Mouse (Mus musculus) liver, embryonic 15.5 days (tissue): ENCODE results near the gene Dirc2. TPM values are rescaled to one million over a fixed set of nuclear protein-coding genes. Genes with fewer than 3 reads are reported as not detected.

Source experiments
- ATAC-seq: fragments of 200-750 bp; cut with Nextera tagmentation; 2 replicates; pipeline ENCODE4 v1.8.0; 2017; ENCODE audit warnings: moderate number of reproducible peaks, mild to moderate bottlenecking, moderate library complexity; ENCODE audit not compliant: insufficient read depth
- H3K27ac ChIP-seq: fragments of 300-500 bp; sonication (generic); replicated peaks from 2 replicates; pipeline ENCODE4 v1.5.1; 2015; ENCODE audit warnings: mild to moderate bottlenecking, inconsistent platforms
- H3K27me3 ChIP-seq: fragments of 300-500 bp; sonication (generic); 2 replicates; pipeline ENCODE4 v1.6.1; 2015; ENCODE audit warnings: mild to moderate bottlenecking, inconsistent platforms
- H3K36me3 ChIP-seq: fragments of 300-500 bp; sonication (generic); replicated peaks from 2 replicates; pipeline ENCODE4 v1.6.1; 2015; ENCODE audit warnings: moderate library complexity, mild to moderate bottlenecking, inconsistent platforms
- H3K4me1 ChIP-seq: fragments of 300-500 bp; sonication (generic); replicated peaks from 2 replicates; pipeline ENCODE4 v1.6.1; 2015; ENCODE audit warnings: inconsistent platforms
- H3K4me2 ChIP-seq: fragments of 300-500 bp; sonication (generic); 2 replicates; pipeline ENCODE4 v1.6.1; 2015; ENCODE audit warnings: moderate library complexity, mild to moderate bottlenecking, inconsistent platforms
- H3K4me3 ChIP-seq: fragments of 300-500 bp; sonication (generic); replicated peaks from 2 replicates; pipeline ENCODE4 v1.5.1; 2015; ENCODE audit warnings: mild to moderate bottlenecking, inconsistent platforms
- H3K9ac ChIP-seq: fragments of 300-500 bp; sonication (generic); 2 replicates; pipeline ENCODE4 v1.6.1; 2015; ENCODE audit warnings: moderate library complexity, mild to moderate bottlenecking, inconsistent platforms
- H3K9me3 ChIP-seq: fragments of 300-500 bp; sonication (generic); replicated peaks from 2 replicates; pipeline ENCODE4 v1.6.1; 2016; ENCODE audit warnings: inconsistent platforms
- WGBS: fragments of 180-500 bp; shearing (Covaris S2); methylation state at CpG from one replicate; pipeline ENCODE4 v1.1.7; 2015; ENCODE audit warnings: mixed read lengths; ENCODE audit not compliant: insufficient replicate concordance; 5-methylcytosine and 5-hydroxymethylcytosine counted together
- polyA plus RNA-seq: library from polyadenylated mRNA; unstranded; fragments of >200 nt; fragmentation: Nextera tagmentation; extraction: Ambion mirVana; gene quantifications from 2 replicates; pipeline ENCODE4 v1.2.1, GENCODE M21; 2015

Dirc2 gene
- polyA plus RNA-seq, 1 experiment from 2014 or later: 5.0 TPM

DNA sequence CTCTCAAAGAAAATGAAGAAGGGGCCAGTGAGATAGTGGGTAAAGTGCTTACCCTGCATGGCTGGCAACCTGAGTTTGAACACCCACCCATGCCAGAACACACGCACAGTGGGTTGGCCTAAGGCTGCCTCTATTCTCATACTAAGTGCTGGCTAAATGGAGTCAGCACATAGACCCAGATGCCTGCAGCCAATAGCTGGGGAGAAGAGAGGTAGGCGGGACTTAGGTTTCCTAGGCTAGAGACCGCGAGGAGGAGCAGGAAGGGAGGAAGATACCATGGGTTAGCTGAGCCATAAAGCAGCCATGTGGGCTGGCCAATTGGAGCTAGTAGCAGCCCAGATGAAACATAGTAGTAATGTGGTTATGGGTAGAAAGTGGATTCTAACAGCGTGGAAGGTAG, 3.4 kb upstream of the Dirc2 start:
- Histone ChIP-seq H3K36me3 (peaks cover 9% of the 10 kb centered on the region), H3K9me3 (no peaks in the 10 kb centered on the region), H3K4me1 (peaks cover 49% of the 10 kb centered on the region), H3K4me2 (no peak overlapping the region; the same call in 1 of the 2 replicates), H3K4me3 (no peak overlapping the region), H3K9ac (peak overlapping the region; percentile 19; the same call in 1 of the 2 replicates), H3K27me3 (no peaks in the 10 kb centered on the region), H3K27ac (no peak overlapping the region)
- ATAC-seq: no peak
- WGBS: 64% methylated on average over 5 of the region's 5 CpGs

DNA sequence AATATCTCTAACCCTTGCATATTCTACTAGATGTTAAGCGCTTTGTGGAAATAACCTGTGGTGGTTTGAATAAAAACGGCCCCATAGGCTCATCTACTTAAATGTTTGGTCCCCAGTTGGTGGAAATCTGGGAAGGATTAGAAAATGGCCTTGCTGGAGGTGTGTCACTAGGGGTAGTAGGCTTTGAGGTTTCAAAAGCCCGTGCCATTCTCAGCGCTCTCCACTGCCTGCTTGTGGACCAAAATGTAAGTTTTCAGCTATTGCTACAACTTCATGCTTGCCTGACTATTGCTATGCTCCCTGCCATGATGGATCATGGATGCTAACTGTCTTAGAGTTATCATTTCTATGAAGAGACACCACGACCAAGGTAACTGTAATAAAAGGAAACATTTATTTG, 2.5 kb upstream of the Dirc2 start:
- H3K9ac ChIP-seq: 0 out of 2 replicates have a peak overlapping the region, but pooled peaks have one; percentile 97
- H3K36me3 ChIP-seq: peaks cover 9% of the 10 kb centered on the region
- no peaks in the 10 kb centered on the region for H3K9me3 ChIP-seq
- H3K4me3 ChIP-seq: peak overlapping the region; percentile 82
- peak overlapping the region; percentile 97 for H3K4me2 ChIP-seq
- 76% methylated on average over 5 of the region's 5 CpGs for WGBS
- no peaks in the 10 kb centered on the region for H3K27me3 ChIP-seq
- peaks cover 58% of the 10 kb centered on the region for H3K4me1 ChIP-seq
- peak overlapping the region; percentile 96; the same call in 1 of the 2 replicates for H3K27ac ChIP-seq
- no peak for ATAC-seq

DNA sequence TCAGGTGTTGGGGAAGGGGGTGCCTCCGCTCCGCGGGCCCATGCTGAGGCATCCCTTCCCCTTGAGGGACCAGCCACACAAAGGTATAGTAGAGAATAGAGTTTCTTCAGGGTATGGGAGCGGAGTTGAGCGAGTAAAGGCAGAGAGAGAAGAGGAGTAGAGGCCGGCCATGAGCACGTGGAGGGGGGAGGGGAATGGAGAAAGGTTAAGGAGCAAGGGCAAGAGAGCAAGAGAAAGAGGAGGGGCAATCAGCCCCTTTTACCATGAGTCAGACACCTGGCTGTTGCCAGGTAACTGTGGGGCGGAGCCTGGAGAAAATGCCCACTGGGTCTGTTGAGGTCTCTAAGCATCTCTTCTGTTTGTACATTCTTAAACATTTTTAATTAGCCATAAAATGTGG, 2.0 kb upstream of the Dirc2 start:
- H3K27ac ChIP-seq: peak overlapping the region; percentile 96; the same call in 1 of the 2 replicates

DNA sequence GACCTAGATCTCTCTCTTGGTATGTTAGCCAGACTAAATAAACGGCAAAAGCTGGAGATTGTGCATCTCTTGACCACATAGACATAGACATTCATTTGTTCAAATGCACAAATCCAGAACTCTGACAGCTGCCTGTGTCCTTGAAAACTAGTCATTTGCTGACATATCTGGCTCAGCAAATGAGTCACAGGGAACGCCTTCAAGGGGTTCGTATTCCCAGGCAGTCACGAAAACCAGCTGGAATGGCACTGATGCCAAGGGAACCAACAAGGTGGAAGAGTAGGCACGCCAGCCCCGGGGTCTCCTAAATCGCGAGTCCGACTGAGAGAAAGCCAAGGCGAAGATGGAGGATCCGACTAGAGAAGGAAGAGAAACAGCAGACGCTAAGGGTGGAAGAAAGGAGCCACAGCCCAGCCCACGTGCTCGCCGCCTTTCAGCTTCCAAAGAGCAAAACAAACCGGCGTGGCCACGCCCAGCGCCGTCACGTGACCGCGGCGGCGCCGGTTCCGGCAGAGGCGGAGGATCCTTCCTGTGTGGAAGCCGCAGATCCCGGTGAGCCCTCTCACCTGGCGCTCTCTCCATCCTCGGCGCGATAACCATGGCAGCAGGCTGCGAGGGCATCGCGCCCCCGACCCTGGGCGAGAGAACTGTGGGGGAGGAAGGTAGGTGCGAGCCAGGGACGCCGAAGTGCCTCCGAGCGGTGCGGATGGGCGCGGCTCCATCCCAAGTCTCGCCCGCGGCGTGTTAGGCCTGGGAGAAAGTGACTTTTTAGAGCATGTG, 912 bp upstream of the Dirc2 start, which contains the start of gene Hspbap1:
Gene Hspbap1 (plus strand): TSS at position 498 of the 780 bp plus-strand sequence.
- Histone ChIP-seq H3K4me1 (peaks cover 68% of the 10 kb centered on the region), H3K27ac (peak within 1 kb of the TSS; percentile 96), H3K4me3 (peak within 1 kb of the TSS; percentile 82), H3K4me2 (peak within 1 kb of the TSS; percentile 97), H3K27me3 (no peaks in the 10 kb centered on the region), H3K9ac (peak within 1 kb of the TSS; percentile 97), H3K36me3 (peaks cover 9% of the 10 kb centered on the region), H3K9me3 (no peaks in the 10 kb centered on the region)
- under 1% methylated on average over 51 of the region's 51 CpGs for WGBS
- peak; percentile 70 for ATAC-seq

More for the DNA sequence above, 2.0 kb upstream of the Dirc2 start:
- peak overlapping the region; percentile 97 for H3K9ac ChIP-seq
- no peaks in the 10 kb centered on the region for H3K27me3 ChIP-seq
- H3K4me1 ChIP-seq: peaks cover 61% of the 10 kb centered on the region
- no peaks in the 10 kb centered on the region for H3K9me3 ChIP-seq
- no peak for ATAC-seq
- H3K4me2 ChIP-seq: peak overlapping the region; percentile 97
- peak overlapping the region; percentile 82 for H3K4me3 ChIP-seq
- peaks cover 9% of the 10 kb centered on the region for H3K36me3 ChIP-seq
- WGBS: 37% methylated on average over 8 of the region's 8 CpGs

DNA sequence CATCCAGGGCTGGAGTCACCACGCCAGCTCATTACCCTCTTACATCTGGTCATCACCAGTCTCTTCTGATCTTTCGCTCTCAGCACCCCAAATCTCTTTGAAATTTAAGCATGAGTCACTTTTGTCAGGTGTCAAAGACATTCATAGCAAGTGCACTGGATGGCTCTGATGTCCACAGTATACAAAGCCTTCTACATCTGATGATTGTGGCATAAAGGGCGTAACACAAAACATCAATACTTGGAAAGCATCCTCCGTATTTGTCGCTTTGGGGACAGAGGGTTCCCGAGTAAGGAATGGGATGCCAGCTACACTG, 729 bp downstream of the Dirc2 start:
- peak overlapping the region; percentile 97 for H3K4me2 ChIP-seq
- H3K36me3 ChIP-seq: peaks cover 9% of the 10 kb centered on the region
- ATAC-seq: no peak
- peak overlapping the region; percentile 97 for H3K9ac ChIP-seq
- 27% methylated on average over 6 of the region's 6 CpGs for WGBS
- H3K4me3 ChIP-seq: peak overlapping the region; percentile 82
- peaks cover 83% of the 10 kb centered on the region for H3K4me1 ChIP-seq
- no peaks in the 10 kb centered on the region for H3K9me3 ChIP-seq
- H3K27ac ChIP-seq: peak overlapping the region; percentile 96
- H3K27me3 ChIP-seq: no peaks in the 10 kb centered on the region

DNA sequence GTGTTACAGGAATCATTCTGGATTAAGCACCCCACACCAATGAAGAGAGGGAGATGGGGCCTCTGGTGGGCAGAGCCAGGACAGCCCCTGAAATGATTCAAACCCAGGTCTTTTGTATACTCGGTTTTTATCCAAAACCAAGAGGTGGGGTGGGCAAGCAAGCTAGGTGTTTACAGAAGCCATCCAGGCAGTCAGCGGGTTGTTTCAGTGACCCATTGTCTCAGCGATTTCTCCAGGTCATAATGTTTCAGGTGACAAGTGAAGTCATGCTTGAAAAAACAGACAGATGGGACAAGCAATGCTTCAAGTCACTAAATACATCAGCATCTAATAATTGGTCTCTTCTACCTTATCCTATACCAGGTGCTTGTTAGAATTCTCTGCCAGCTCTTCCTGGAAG, 2.8 kb downstream of the Dirc2 start:
- Histone ChIP-seq H3K9me3 (no peaks in the 10 kb centered on the region), H3K36me3 (no peaks in the 10 kb centered on the region), H3K4me1 (peaks cover 86% of the 10 kb centered on the region), H3K27ac (0 out of 2 replicates have a peak overlapping the region, but pooled peaks have one; percentile 10), H3K4me2 (peak overlapping the region; percentile 97), H3K4me3 (no peak overlapping the region), H3K27me3 (no peaks in the 10 kb centered on the region), H3K9ac (no peak overlapping the region)
- 75% methylated on average over 3 of the region's 3 CpGs for WGBS
- ATAC-seq: no peak

DNA sequence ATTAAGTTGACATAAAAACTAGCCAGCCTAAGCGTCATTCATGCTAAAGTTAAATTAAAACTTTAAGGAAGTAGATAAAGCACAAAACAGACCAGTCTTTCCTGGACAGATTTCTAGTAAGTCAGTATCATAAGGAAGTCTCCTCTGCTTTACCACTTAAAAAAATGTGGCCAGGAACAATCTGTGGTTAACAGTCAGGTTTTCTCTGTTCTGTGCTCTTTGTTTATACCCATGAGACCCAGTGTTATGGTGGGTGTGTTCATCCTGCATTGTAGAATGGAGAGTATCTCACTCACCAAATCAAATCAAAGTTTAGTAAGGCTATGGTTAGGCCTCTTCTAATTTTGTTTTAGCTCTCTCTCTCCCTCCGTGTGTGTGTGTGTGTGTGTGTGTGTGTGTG, 3.7 kb downstream of the Dirc2 start:
- H3K4me2 ChIP-seq: peak overlapping the region; percentile 19; the same call in 1 of the 2 replicates
- H3K9ac ChIP-seq: no peak overlapping the region
- H3K4me3 ChIP-seq: no peak overlapping the region
- ATAC-seq: no peak
- WGBS: 29% methylated on average over 2 of the region's 2 CpGs
- no peaks in the 10 kb centered on the region for H3K36me3 ChIP-seq
- H3K27me3 ChIP-seq: no peaks in the 10 kb centered on the region
- peaks cover 82% of the 10 kb centered on the region for H3K4me1 ChIP-seq
- no peaks in the 10 kb centered on the region for H3K9me3 ChIP-seq
- H3K27ac ChIP-seq: peak overlapping the region; percentile 91; the same call in 1 of the 2 replicates

DNA sequence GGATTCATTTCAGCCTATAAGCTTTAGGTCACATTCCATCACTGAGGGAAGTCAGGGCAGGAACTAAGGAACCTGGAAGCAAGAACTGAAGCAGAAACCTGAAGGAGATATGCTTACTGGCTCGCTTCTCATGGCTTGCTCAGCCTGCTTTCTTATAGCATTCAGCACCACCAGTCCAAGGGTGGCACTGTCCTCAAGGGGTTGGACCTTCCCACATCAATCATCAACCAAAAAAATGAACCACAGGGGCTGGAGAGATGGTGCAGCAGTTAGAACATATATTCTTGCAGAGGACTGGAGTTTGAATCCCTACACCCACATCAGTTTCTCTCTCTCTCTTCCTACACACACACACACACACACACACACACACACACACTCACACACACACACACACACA, 4.2 kb downstream of the Dirc2 start:
- peak overlapping the region; percentile 31; the same call in 1 of the 2 replicates for H3K4me2 ChIP-seq
- H3K9me3 ChIP-seq: no peaks in the 10 kb centered on the region
- 23% methylated on average over 1 of the region's 1 CpGs for WGBS
- peak overlapping the region; percentile 91 for H3K27ac ChIP-seq
- ATAC-seq: no peak
- H3K4me3 ChIP-seq: no peak overlapping the region
- peaks cover 86% of the 10 kb centered on the region for H3K4me1 ChIP-seq
- no peaks in the 10 kb centered on the region for H3K27me3 ChIP-seq
- H3K9ac ChIP-seq: peak overlapping the region; percentile 29; the same call in 1 of the 2 replicates
- no peaks in the 10 kb centered on the region for H3K36me3 ChIP-seq

DNA sequence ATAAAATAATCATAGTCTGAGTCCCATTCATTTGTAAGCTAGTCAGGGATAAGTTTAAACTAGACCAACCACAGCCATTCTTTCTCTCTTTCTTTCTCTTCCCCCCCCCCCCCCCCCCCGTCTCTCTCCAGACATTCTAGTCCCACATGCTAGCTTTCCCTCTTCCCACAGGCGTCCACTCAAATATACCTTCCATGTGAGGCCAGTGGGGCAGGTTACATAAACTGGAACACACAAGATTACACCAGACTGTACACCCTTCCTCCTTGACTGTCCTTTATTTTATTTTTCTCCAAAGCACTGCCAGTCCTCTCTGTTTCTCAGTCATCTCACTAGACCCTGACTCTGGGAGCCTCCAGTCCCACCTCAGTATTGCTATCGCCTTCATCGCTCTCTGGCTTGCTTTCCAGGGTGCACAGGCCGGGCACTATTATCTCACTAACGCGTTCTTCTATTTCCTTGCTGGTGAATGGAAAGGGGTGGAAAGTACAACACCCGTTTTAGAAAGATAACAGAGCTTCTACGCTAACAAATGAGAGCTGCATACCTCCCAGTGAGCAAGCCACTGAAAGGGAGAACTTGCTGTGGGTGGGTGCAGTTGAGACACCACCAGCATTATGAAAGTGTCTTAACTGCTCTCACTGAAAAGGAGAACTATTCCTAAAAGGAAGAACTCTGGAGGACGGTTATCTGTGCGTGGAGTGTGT, 5.4 kb downstream of the Dirc2 start:
- peaks cover 87% of the 10 kb centered on the region for H3K4me1 ChIP-seq
- H3K27ac ChIP-seq: peak overlapping the region; percentile 91
- peak overlapping the region; percentile 33 for H3K4me3 ChIP-seq
- H3K9ac ChIP-seq: peak overlapping the region; percentile 33; the same call in 1 of the 2 replicates
- H3K4me2 ChIP-seq: peak overlapping the region; percentile 67
- ATAC-seq: peak; percentile 85
- H3K9me3 ChIP-seq: no peaks in the 10 kb centered on the region
- no peaks in the 10 kb centered on the region for H3K27me3 ChIP-seq
- H3K36me3 ChIP-seq: no peaks in the 10 kb centered on the region
- WGBS: 13% methylated on average over 11 of the region's 11 CpGs

DNA sequence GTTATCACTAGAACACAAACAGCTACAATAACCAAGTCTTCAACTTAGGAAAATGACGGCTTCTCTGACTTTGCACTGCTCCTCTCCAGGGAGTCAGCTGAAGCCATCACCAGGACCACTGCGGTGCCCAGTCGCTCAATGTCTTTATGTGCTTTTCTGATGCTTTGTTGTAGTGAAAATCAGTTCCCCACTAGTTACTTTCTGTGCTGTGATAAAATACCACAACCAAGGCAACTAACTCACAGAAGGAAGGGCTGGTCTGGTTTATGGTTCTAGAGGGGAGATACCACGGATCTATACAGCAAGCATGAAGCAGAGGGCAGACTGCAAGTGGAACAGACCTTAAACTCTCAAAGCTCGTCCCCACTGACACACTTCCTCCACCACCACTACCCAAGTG, 9.8 kb downstream of the Dirc2 start:
- Histone ChIP-seq H3K4me3 (no peak overlapping the region), H3K4me2 (no peak overlapping the region), H3K27me3 (no peaks in the 10 kb centered on the region), H3K4me1 (peaks cover 81% of the 10 kb centered on the region), H3K9ac (no peak overlapping the region), H3K27ac (peak overlapping the region; percentile 24; the same call in 1 of the 2 replicates), H3K36me3 (no peaks in the 10 kb centered on the region), H3K9me3 (no peaks in the 10 kb centered on the region)
- 59% methylated on average over 5 of the region's 5 CpGs for whole genome bisulfite sequencing
- no peak for ATAC-seq

DNA sequence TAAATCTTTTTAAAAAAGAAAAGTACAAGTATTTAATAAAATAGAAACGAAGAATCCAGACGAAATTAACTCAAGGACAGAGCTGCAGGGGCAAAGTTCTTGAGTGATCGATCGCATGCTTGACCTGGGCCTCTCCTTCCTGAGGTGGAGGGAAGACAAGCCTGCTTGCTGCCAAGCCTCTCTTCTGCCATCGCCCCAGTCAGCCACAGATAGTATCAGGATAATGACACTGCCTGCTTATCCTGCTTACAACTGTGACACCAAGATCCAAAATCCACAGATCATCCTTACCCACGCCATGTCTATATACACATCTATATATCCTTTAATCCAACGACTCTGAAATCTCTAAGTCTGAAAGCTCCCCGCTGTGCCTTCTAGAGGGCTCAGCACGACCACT, 12.5 kb downstream of the Dirc2 start:
- no peak overlapping the region for H3K4me3 ChIP-seq
- 0 out of 2 replicates have a peak overlapping the region, but pooled peaks have one; percentile 15 for H3K27ac ChIP-seq
- peaks cover 65% of the 10 kb centered on the region for H3K4me1 ChIP-seq
- H3K4me2 ChIP-seq: no peak overlapping the region
- no peak overlapping the region for H3K9ac ChIP-seq
- no peaks in the 10 kb centered on the region for H3K27me3 ChIP-seq
- WGBS: 56% methylated on average over 9 of the region's 9 CpGs
- no peak for ATAC-seq
- no peaks in the 10 kb centered on the region for H3K9me3 ChIP-seq
- no peaks in the 10 kb centered on the region for H3K36me3 ChIP-seq
